Mouse (Mus musculus) stomach, postnatal 0 days (tissue): ENCODE data around the gene Cfap44.

Experiments
- CTCF ChIP-seq: IDR thresholded peaks from 2 replicates; pipeline ENCODE4 v1.5.1; 2016; ENCODE audit warnings: antibody characterized with exemption, low read depth, mild to moderate bottlenecking, moderate library complexity
- EP300 ChIP-seq: optimal IDR thresholded peaks from 2 replicates; pipeline ENCODE3; 2016; ENCODE audit warnings: antibody characterized with exemption

DNA sequence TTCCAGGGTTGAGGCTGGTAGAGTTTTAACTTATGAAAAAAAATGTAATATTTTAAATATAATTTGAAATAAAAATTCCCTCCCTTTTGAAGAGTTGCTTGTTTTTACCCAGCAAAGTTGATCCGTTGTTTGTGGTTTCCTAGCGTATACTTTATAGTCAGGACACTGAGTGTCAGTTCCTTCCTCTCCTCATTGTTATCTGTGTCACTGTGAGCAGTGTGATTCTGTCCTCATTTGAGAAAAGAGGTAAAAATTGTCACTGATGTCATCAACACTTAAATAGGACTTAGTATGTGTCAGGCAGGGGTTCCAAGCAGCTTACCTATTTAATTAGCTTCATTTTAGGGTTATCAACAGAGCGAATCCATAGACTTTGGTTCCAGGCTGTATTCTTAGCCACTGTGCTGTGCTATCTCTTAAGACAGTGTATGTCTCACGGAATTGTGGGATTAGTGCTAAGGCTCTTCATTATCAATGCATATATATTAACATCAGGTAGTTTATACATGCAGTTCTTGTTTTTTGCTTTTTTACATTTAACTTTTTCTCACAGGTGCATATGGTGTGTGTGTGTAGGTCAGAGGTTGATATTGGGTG is 44.7 kb upstream of the Cfap44 start:
- TF ChIP-seq EP300 (no peak), CTCF (no peak)
